Mouse (Mus musculus) heart, adult 11 months (tissue): ENCODE measurements around the gene Krt71.

ENCODE experiments used
- DNase-seq: peaks from one replicate; pipeline ENCODE4 v3.0.0; 2022

Gene Krt71

DNA sequence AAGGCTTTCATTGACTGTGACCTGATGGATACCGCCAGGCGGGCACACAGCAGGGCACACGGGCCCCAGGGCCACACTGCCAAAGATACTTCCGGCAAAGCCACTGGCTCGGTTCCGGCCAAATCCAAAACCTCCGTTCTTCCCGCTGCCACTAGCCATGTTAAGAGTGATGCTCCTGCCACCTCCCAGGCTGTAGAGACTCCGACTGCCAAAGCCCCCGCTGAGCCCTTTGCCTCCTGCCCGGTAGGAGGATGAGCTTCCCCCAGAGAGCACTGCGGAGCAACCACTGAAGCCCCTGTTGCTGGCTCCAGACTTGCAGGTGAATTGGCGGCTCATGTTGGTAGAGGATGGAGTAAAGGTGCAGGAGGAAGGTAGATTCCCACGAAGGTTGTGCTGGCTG is at the start of gene Krt71:
TSS of gene Krt71 (minus strand) at position 399 of the 400 bp plus-strand sequence.
- DNase-seq = no peak

- no peak for DNase-seq
These were observed 48.0 kb upstream of the Krt71 start for GRCm38 (mm10) chr15:101790867-101791266.

- no peak for DNase-seq
These were observed 43.5 kb upstream of the Krt71 start, which contains the start of gene Krt72 for GRCm38 (mm10) chr15:101786360-101786759. Gene Krt72, minus strand, starts transcription at chr15:101786460.

DNA sequence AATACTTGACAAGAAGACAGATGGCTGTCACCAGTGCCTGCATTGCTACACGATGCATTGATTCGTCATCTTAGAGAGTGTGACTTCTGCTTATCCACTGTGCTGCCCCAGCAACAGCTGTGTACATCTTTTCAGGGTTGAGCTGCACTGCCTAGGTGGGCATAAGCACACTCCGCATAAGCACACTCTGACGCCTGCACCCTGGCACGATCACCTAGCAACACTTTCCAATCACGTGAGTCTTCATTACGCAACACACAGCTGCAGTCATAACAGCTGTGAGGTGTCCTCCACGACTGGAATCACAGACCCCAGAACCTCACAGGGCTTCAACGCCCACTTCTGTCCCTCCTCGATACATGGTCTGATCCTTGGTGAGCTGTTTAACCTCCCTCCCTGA is 30.5 kb upstream of the Krt71 start:
- no peak for DNase-seq

DNA sequence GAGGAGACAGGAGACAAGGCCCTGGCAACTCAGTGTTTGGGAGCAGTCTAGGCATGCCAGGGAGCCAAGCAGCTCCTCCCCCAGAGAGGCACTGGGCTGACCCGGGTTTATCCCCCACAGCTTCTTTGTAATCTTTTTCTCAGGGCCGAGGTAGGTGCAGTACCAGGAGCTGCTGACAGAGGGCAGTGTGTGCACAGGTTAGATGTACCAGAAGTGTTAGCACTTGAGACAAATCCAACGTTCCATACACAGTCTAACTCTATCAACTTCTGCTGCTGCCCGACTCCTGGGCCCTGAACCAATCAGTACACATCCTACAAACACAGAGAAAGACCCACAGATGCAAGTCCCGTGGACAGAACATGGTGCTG is 29.8 kb upstream of the Krt71 start:
- DNase-seq = peak; percentile 96

DNA sequence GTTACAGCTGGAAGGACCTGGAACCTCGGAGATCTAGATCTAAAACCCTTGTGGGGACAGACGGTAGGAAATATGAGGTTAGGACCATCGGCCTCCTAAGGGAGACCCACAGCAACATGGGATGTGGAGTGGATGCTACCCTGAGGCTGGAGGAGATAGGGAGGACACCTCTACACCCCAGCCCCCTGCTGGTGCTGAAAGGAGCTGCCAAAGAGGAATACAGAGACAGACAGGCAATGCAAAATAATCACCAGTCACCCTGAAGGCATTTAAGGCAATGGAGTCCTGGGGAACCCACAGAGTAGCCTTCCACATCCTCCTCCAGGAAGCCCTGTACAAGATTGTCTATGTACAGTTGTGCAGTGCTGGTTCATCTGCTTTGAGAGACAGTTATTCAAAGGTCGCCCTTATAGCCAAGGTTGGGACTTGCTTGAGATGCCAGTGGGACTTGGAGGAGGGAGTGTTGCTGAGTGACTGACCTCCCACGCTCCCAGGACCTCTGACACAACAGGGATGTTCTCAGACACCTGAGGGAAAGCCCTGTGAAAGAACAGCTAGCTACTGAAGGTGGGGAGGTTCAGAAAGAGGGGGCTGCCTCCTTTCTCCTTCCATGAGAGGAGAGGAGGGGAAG is 29.3 kb upstream of the Krt71 start:
- no peak for DNase-seq

GRCm38 (mm10) chr15:101770226-101770625 is 27.3 kb upstream of the Krt71 start:
- DNase-seq = no peak

DNA sequence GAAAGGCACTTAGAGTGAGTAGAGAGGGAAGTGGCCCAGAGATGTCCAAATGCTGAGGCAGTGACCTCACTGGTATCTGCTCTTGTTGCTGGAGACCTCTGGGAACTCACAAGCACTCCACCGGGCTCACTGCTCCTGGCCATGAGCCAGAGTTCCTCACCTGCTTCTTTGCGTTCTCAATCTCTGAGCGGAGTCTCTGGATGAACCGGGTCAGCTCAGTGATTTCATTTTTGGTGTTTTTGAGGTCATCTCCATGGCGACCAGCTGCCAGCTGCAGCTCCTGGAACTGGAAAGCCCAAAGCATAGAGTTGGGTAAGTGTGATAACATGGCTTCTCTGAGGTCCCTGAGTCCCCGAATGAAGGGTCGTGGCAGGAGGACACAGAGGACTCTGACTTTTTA is 5.1 kb downstream of the Krt71 start:
- DNase-seq = no peak

- no peak for DNase-seq
These were observed 12.3 kb downstream of the Krt71 start for GRCm38 (mm10) chr15:101730653-101731052.

DNA sequence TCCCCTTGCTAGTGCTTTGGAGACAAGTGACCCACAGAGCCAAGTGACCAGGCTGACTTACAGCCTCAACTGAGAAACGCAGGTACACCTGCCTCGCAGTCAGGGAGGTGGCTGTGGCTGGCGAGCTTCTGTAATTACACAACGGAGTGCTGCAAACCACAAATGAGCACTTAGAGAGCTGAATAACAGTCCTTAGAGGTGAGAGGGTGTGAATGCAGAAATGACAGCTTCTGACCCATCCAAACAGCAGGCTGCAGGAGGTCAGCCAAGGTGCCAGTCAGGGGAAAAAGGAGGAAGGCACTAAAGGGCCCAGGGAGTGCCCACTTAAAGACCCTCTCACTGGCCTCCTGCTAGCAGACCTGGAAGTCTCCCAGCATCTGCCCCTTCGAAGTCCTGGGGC is 18.2 kb downstream of the Krt71 start:
- DNase-seq = no peak

- DNase-seq = no peak
These were observed 27.1 kb downstream of the Krt71 start for GRCm38 (mm10) chr15:101715831-101716230.

- DNase-seq = no peak
These were observed 28.6 kb downstream of the Krt71 start for GRCm38 (mm10) chr15:101714356-101714755.

DNA sequence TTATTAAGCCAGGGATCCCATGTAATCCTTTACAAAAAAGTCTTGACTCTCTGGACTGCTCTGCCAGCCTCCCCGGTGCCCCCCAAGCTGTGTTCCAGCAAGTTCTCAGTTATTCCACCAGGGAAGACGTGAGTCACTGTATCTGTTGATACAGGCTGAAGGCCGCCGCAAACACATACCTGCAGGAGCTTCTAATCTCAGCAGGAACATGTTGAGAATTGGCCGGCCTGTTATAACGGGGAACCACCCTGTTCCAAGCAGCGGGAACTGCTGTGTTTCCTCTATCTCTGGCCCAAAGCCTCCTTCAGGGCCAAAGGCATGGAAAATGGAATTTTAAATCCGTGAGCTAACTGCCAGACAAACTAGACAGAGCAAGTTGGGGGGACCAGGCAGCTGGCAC is 29.2 kb downstream of the Krt71 start:
- DNase-seq = no peak

- no peak for DNase-seq
These were observed 30.2 kb downstream of the Krt71 start, which contains the start of gene Krt5 for GRCm38 (mm10) chr15:101712720-101713119. Gene Krt5, minus strand, starts transcription at chr15:101712898.

DNA sequence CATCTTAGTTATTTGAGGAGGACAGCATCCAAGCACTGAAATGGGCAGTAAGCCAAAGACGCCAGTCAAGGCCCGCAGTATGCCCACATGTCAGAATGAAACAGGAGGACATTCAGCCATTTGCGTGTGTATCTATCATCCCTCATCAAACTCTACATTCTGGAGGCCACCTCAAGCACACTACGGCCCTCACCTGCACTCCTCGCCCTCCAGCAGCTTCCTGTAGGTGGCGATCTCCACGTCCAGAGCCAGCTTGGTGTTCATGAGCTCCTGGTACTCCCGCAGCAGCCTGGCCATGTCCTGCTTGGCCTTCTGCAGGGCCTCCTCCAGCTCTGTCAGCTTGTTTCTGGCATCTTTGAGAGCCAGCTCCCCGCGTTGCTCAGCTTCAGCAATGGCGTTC is 34.2 kb downstream of the Krt71 start:
- DNase-seq = peak; percentile 44

- peak; percentile 73 for DNase-seq
These were observed 35.5 kb downstream of the Krt71 start for GRCm38 (mm10) chr15:101707454-101707853.

DNA sequence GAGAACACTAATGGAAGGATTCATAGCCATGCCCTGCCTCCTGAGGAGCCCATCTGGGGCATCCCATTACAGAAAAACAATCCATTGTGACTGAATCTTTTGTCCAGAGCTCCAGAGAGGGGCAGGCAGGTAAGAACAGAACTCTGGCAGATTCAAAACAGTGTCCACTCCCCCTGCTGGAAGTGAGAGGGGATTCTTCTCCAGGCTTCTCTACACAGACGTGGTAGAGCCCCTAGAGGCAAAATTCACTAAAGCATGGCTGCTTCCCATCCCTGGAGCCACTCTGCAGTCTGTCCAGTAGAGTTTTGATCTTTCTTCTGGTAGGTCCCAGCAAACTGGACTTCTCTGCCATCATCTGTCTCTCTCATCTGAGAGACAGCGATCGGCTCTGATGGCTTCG is 38.8 kb downstream of the Krt71 start:
- DNase-seq = peak; percentile 40

DNA sequence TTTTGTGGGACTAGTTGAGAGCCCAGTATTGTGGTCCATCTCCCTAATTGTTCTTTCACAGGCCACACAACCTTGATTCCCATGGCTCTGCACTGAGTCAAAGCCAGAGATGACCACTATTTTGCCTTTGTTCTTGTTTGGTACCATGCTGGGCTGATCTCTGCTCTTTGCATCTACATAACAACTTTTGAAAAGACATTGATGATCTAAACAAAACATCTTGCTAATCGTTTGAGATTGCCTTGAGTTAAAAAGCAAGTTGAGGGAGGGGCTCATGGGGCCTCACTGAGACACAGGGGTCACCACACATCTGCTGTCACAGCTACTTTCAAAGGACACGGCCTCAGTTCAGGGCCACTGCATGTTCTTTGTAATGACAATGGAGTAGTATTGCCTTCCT is 40.5 kb downstream of the Krt71 start:
- DNase-seq = peak; percentile 43

DNA sequence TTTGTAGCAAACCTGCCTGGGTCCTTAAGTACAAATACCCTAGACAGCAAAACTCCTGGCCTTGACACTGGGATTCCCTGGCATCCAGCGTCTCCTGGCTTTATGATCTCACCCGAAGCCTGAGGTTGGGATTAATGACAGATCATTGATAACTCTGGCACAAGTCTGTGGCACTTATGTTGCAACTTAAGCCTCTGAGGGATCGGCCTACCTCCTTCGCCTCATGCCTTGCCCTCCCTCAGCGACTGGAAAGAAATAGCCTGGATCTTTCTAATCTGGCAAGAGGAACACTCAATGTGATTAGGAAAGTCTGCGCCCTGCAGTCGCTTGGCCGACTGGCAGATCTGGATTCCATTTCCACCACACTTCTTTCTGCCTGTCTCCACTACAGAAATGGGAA is 43.0 kb downstream of the Krt71 start:
- DNase-seq = peak; percentile 77

GRCm38 (mm10) chr15:101699192-101699591 is 43.7 kb downstream of the Krt71 start:
- DNase-seq = peak; percentile 57

GRCm38 (mm10) chr15:101697326-101698188 is 45.4 kb downstream of the Krt71 start:
- DNase-seq = peak; percentile 76

- DNase-seq = peak; percentile 72
These were observed 48.7 kb downstream of the Krt71 start, which contains the start of gene Krt6a for GRCm38 (mm10) chr15:101694207-101694606. Gene Krt6a, minus strand, starts transcription at chr15:101694307.

- peak; percentile 2 for DNase-seq
These were observed 52.4 kb downstream of the Krt71 start for GRCm38 (mm10) chr15:101690460-101690859.

DNA sequence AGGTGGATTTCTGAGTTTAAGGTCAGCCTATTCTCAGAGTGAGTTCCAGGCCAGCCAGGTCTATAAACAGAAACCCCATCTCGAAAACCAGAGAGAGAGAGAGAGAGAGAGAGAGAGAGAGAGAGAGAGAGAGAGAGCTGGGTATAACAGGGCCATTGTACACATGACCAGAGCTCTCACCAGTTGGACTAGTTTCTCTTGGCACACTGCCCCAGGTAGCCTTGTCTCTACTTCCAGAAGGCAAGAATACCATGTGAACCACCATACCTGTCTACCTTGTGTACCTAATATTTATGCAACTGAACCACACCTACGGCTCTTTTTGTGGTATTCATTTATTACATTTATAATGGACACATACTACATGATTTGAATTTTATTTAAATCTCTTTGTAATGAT is 54.7 kb downstream of the Krt71 start:
- DNase-seq = peak; percentile 49
